Mouse (Mus musculus) right cerebral cortex, postnatal 25 days (tissue): ENCODE data around the gene Olfr1466.

Experiments used
- DNase-seq: peaks from one replicate; pipeline ENCODE4 v3.0.0; 2022

Olfr1466 gene

GRCm38 (mm10) chr19:13338562-13338961 is at the start of gene Olfr1466:
Olfr1466 (plus strand) TSS chr19:13338862.
- no peak for DNase-seq

GRCm38 (mm10) chr19:13315441-13315840 is 23.2 kb upstream of the Olfr1466 start, which contains the start of gene Olfr1465:
Olfr1465 (minus strand) TSS chr19:13315541.
- no peak for DNase-seq

DNA sequence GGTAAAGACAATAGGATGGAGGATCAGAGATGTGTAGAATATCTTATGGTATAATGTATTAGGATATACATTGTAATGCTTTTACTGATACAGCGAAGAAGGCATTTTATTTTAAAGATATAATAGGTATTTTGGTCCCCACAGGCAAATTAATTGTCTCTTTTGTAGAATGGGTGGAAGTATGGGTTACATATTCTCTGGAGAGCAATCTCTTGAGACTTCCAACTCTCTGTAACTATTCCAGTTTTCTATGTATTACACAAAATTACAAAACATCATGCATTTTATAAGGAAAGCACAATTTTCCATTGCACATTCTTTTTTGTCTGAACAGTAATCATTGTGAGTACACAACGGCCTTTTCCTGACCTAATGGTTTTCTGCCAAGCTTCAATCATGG is 23.3 kb downstream of the Olfr1466 start, which contains the start of gene Olfr1467:
Gene Olfr1467, plus strand, starts transcription at position 301 of the 400 bp plus-strand sequence.
- DNase-seq: no peak
